ENCODE assay signal across 15 mouse cellular contexts in genomic region chr11:6224541-6225229, GRCm38 (mm10). TPM values are rescaled to one million over a fixed set of nuclear protein-coding genes. Genes with fewer than 3 reads are reported as not detected.
DNase-seq lines count a peak whose midpoint lies in the region; ATAC-seq lines count a peak whose summit lies in the region.
"Had no signal": no experiment of that assay in that cellular context is flagged by ENCODE, and none has a peak within 500 bp of the region (broad histone marks: within the 10 kb centered on the region; RNA-seq: fewer than 3 reads in every experiment).

No protein-coding gene starts in this region.

- intact Hi-C loops in left cerebral cortex, postnatal 14 days (cut with DNase I) = no loop called here

- ATAC-seq in activated CD4-positive, CD25-positive, alpha-beta regulatory T cell, adult 4 months = no peak

- peak; percentile 3 to 16 for DNase-seq in layer of hippocampus, adult 18-20 months (ENCODE audit: low spot score in 2 of 2)
- no peak for DNase-seq in layer of hippocampus, postnatal 25 days (ENCODE audit: extremely low spot score in 1 of 2, low spot score in 1 of 2)
- peak; percentile 21 for DNase-seq in fat pad, adult 2 months (ENCODE audit: extremely low read depth, low read depth, low spot score)
- DNase-seq in kidney, adult 8-10 months = peak; percentile 7
- DNase-seq in left cerebral cortex, postnatal 14 days (ENCODE audit: low spot score in 2 of 2) = peak; percentile 35 to 60
- no peak for DNase-seq in B cell, adult 2 months
- no peak for DNase-seq in heart, adult 11 months
- DNase-seq: cerebellum, adult 18-20 months; gastrocnemius, postnatal 10 days had no signal

RNA-seq across cellular contexts. Expression of gene Npc1l1, which starts 5.3 kb away (rescaled TPM):
- total RNA-seq in layer of hippocampus, adult 18-20 months (2021) = under 1 TPM; 0.20 to 0.32 TPM
- total RNA-seq in layer of hippocampus, postnatal 25 days (2021) = under 1 TPM; 0.15 to 0.26 TPM
- 1 to 10 TPM; 1.2 TPM for total RNA-seq in left cerebral cortex, postnatal 14 days (2021)
- polyA plus RNA-seq in activated CD4-positive, CD25-positive, alpha-beta regulatory T cell, adult 4 months (2017; shearing (Covaris generic)) = not detected
- total RNA-seq: megakaryocyte-erythroid progenitor cell, adult 5-6 weeks; MEL; monocyte, adult 5-6 weeks had no signal
- polyA plus RNA-seq: heart, embryonic 12.5 days; lung, embryonic 16.5 days had no signal

RNA-seq across cellular contexts. Expression of gene Nudcd3, which starts 24.5 kb away (rescaled TPM):
- 100 to 1,000 TPM; 118 to 121 TPM for total RNA-seq in layer of hippocampus, adult 18-20 months (2021)
- total RNA-seq in layer of hippocampus, postnatal 25 days (2021) = 100 to 1,000 TPM; 111 to 113 TPM
- 100 to 1,000 TPM; 128 to 129 TPM for total RNA-seq in left cerebral cortex, postnatal 14 days (2021)
- polyA plus RNA-seq in activated CD4-positive, CD25-positive, alpha-beta regulatory T cell, adult 4 months (2017; shearing (Covaris generic)) = 10 to 100 TPM; 28.9 to 32.6 TPM

RNA-seq across cellular contexts. Expression of gene A730071L15Rik, which starts 24.9 kb away (rescaled TPM):
- total RNA-seq in layer of hippocampus, adult 18-20 months (2021) = not detected
- under 1 TPM; 0.17 to 0.31 TPM for total RNA-seq in layer of hippocampus, postnatal 25 days (2021)
- total RNA-seq in left cerebral cortex, postnatal 14 days (2021) = not detected
- polyA plus RNA-seq in activated CD4-positive, CD25-positive, alpha-beta regulatory T cell, adult 4 months (2017; shearing (Covaris generic)) = not detected
- total RNA-seq: gastrocnemius, postnatal 10 days had no signal
- polyA plus RNA-seq: heart, embryonic 12.5 days had no signal

RNA-seq across cellular contexts. Expression of gene Ddx56, which starts 42.9 kb away (rescaled TPM):
- total RNA-seq in layer of hippocampus, adult 18-20 months (2021) = 10 to 100 TPM; 42.2 to 46.8 TPM
- 10 to 100 TPM; 41.4 to 43.1 TPM for total RNA-seq in layer of hippocampus, postnatal 25 days (2021)
- total RNA-seq in left cerebral cortex, postnatal 14 days (2021) = 10 to 100 TPM; 46.2 to 47.3 TPM
- 10 to 100 TPM; 81.0 to 91.5 TPM for polyA plus RNA-seq in activated CD4-positive, CD25-positive, alpha-beta regulatory T cell, adult 4 months (2017; shearing (Covaris generic))

RNA-seq across cellular contexts. Expression of gene Tmed4, which starts 50.0 kb away (rescaled TPM):
- total RNA-seq in layer of hippocampus, adult 18-20 months (2021) = 100 to 1,000 TPM; 109 to 114 TPM
- total RNA-seq in layer of hippocampus, postnatal 25 days (2021) = 100 to 1,000 TPM; 102 TPM
- 10 to 100 TPM; 78.2 to 81.7 TPM for total RNA-seq in left cerebral cortex, postnatal 14 days (2021)
- polyA plus RNA-seq in activated CD4-positive, CD25-positive, alpha-beta regulatory T cell, adult 4 months (2017; shearing (Covaris generic)) = 10 to 100 TPM; 67.7 to 68.5 TPM

Comparison
In these comparisons a context has a peak if more than half of its experiments do, and no peak if none do; other contexts are left out.
1. DNase-seq: peak in layer of hippocampus, adult 18-20 months (2 of 2), fat pad, adult 2 months (single experiment), kidney, adult 8-10 months (2 of 2) and left cerebral cortex, postnatal 14 days (2 of 2); none in layer of hippocampus, postnatal 25 days (0 of 2), B cell, adult 2 months (0 of 2) and heart, adult 11 months (single experiment).